Mouse (Mus musculus): ENCODE measurements around the gene Rilpl1. TPM values are rescaled to one million over a fixed set of nuclear protein-coding genes. Genes with fewer than 3 reads are reported as not detected.

The Rilpl1 gene
- polyA plus RNA-seq, 1 experiment from 2014 or later, result 2.4 TPM

DNA sequence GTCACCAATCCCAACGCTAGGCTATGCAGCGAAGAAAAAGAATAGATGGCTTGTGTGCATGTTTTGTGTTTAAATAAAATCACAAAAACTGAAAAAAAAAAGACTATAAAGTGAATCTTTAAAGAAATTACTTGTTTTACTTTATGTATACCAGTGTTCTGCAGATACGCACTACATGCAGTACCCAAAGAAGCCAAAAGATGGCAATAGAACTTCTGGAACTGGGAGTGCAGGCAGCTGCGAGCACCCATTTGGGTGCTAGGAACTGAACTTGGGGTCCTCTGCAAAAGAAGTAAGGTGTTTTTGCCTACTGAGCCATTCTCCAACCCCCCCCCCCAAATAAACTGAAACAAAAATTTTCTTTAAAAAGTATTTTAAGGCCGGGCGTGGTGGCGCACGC, 8.2 kb downstream of the Rilpl1 start:
- Histone ChIP-seq H3K4me3 (ENCODE audit: low read depth, low read length) (no peak overlapping the region), H3K9ac (replicated peaks) (no peak overlapping the region), H3K36me3 (replicated peaks; ENCODE audit: insufficient read depth, low read length) (no peaks in the 10 kb centered on the region), H3K4me1 (ENCODE audit: insufficient read depth) (no peaks in the 10 kb centered on the region), H3K4me2 (ENCODE audit: low read depth, low read length) (no peak overlapping the region), H3K27me3 (ENCODE audit: insufficient read depth, low read length) (no peaks in the 10 kb centered on the region), H3K9me3 (ENCODE audit: low read length) (no peaks in the 10 kb centered on the region), H3K27ac (ENCODE audit: low read depth) (no peak overlapping the region)
- no peak for ATAC-seq
- TF ChIP-seq EP300 (IDR thresholded peaks at IDR 0.05; ENCODE audit: low read depth) (no peak), CTCF (IDR thresholded peaks at IDR 0.05; ENCODE audit: low read depth) (peak; percentile 47; the same call in 1 of the 2 replicates)
- DNase-seq, result no peak
- WGBS (ENCODE audit: insufficient replicate concordance), result 91% methylated on average over 8 of the region's 8 CpGs

DNA sequence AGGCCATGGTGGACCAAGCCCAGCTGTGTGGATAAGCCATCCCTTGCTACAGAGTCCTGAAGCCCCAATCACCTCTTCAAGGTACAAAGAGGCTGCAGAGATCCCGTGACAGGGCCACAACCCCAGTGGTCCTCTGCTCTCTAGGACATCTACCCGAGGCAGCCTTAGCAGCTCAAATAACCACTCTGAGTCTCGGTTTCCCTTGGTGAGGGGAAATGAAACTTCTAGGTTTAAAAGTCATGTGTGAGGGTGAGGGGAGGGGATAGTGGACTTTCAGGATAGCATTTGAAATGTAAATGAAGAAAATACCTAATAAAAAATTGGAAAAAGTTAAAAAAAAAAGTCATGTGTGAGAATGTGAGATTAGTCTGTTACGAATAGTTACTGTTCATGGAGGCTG, 9.6 kb downstream of the Rilpl1 start:
- TF ChIP-seq EP300 (IDR thresholded peaks at IDR 0.05; ENCODE audit: low read depth), result no peak
- TF ChIP-seq CTCF (IDR thresholded peaks at IDR 0.05; ENCODE audit: low read depth), result no peak
- no peaks in the 10 kb centered on the region for H3K27me3 ChIP-seq (ENCODE audit: insufficient read depth, low read length)
- H3K27ac ChIP-seq (ENCODE audit: low read depth), result no peak overlapping the region
- H3K9ac ChIP-seq (replicated peaks), result no peak overlapping the region
- H3K36me3 ChIP-seq (replicated peaks; ENCODE audit: insufficient read depth, low read length), result no peaks in the 10 kb centered on the region
- no peaks in the 10 kb centered on the region for H3K9me3 ChIP-seq (ENCODE audit: low read length)
- no peak overlapping the region for H3K4me2 ChIP-seq (ENCODE audit: low read depth, low read length)
- no peak for DNase-seq
- no peaks in the 10 kb centered on the region for H3K4me1 ChIP-seq (ENCODE audit: insufficient read depth)
- ATAC-seq, result no peak
- no peak overlapping the region for H3K4me3 ChIP-seq (ENCODE audit: low read depth, low read length)
- WGBS (ENCODE audit: insufficient replicate concordance), result 72% methylated on average over 4 of the region's 4 CpGs

DNA sequence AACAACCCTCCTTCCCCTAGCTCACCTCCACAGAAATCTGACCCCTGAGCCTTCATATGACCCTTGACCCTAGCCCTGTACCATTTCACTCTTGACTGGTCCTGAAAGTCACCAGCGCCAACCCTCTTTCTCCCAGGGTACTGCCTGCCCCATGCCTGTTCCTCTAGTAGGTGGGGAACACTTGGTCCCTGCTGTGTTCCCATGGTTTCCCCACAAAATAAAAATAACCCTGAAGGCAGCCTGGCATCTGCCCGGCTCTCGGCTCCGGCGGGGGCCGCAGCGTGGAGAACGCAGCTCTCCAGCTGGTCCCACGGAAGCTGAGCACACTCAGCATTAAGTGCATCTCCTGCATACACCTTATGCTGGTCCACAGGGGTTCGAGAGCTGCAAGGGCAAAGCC, 12.5 kb downstream of the Rilpl1 start:
- no peaks in the 10 kb centered on the region for H3K27me3 ChIP-seq (ENCODE audit: insufficient read depth, low read length)
- no peak overlapping the region for H3K4me3 ChIP-seq (ENCODE audit: low read depth, low read length)
- H3K4me1 ChIP-seq (ENCODE audit: insufficient read depth), result no peaks in the 10 kb centered on the region
- no peak for DNase-seq
- no peak for TF ChIP-seq EP300 (IDR thresholded peaks at IDR 0.05; ENCODE audit: low read depth)
- TF ChIP-seq CTCF (IDR thresholded peaks at IDR 0.05; ENCODE audit: low read depth), result no peak
- H3K27ac ChIP-seq (ENCODE audit: low read depth), result no peak overlapping the region
- no peak for ATAC-seq
- no peak overlapping the region for H3K9ac ChIP-seq (replicated peaks)
- WGBS (ENCODE audit: insufficient replicate concordance), result 89% methylated on average over 10 of the region's 10 CpGs
- H3K4me2 ChIP-seq (ENCODE audit: low read depth, low read length), result no peak overlapping the region
- H3K36me3 ChIP-seq (replicated peaks; ENCODE audit: insufficient read depth, low read length), result 0 out of 2 replicates have a peak, but pooled peaks cover 6% of the 10 kb centered on the region
- H3K9me3 ChIP-seq (ENCODE audit: low read length), result no peaks in the 10 kb centered on the region

DNA sequence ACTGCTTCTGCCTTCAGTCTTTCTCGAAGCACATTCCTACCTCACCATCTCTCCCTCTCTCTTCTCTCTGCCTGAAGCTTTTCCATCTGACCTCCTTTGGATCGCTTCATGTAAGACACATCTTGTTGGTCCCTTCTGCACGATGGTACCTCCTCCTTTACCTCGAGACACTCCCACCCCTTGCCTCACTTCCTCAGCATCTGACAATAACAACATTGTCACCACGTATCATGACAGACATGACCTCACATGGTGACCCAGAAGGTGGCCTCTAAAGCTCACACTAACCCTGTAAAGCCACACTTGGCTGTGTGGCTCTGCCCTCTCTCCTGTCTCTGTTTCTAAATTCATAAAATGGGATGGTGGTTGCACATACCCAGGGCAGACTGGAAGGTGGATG, 15.4 kb downstream of the Rilpl1 start:
- ATAC-seq (no peak), DNase-seq (no peak)
- Histone ChIP-seq H3K36me3 (replicated peaks; ENCODE audit: insufficient read depth, low read length) (0 out of 2 replicates have a peak, but pooled peaks cover 6% of the 10 kb centered on the region), H3K27ac (ENCODE audit: low read depth) (no peak overlapping the region), H3K27me3 (ENCODE audit: insufficient read depth, low read length) (no peaks in the 10 kb centered on the region), H3K4me2 (ENCODE audit: low read depth, low read length) (no peak overlapping the region), H3K9ac (replicated peaks) (no peak overlapping the region), H3K4me1 (ENCODE audit: insufficient read depth) (no peaks in the 10 kb centered on the region), H3K9me3 (ENCODE audit: low read length) (no peaks in the 10 kb centered on the region), H3K4me3 (ENCODE audit: low read depth, low read length) (no peak overlapping the region)
- 64% methylated on average over 5 of the region's 5 CpGs for WGBS (ENCODE audit: insufficient replicate concordance)
- TF ChIP-seq CTCF (IDR thresholded peaks at IDR 0.05; ENCODE audit: low read depth) (no peak), EP300 (IDR thresholded peaks at IDR 0.05; ENCODE audit: low read depth) (no peak)

DNA sequence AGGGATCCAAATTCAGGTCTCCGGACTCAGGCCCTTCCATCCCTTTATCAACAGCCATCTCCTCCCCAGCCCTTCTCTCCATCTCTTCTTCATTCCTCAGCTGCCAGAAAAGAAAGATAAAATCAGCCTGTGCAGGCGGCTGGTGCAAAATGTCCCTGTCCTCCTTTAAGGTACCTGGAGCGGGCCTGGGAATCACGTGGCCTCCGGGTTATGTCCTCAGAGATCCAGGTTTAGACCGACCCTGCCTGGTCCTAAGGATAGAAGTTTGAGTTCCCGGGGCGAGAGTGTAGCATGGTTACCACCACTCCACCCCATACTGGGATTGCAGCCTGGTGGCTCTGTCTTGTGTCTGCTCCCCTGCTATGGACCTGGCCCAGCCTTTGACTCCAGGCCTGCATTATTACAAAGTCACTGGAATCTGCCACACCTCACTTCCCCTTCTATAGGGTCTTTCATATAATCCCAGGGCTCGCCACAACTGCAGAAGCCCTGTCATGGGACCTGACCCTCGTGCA, 20.6 kb downstream of the Rilpl1 start:
- ATAC-seq (no peak), DNase-seq (no peak)
- no peak overlapping the region for H3K4me3 ChIP-seq (ENCODE audit: low read depth, low read length)
- 80% methylated on average over 10 of the region's 10 CpGs for WGBS (ENCODE audit: insufficient replicate concordance)
- TF ChIP-seq CTCF (IDR thresholded peaks at IDR 0.05; ENCODE audit: low read depth), result no peak
- TF ChIP-seq EP300 (IDR thresholded peaks at IDR 0.05; ENCODE audit: low read depth), result no peak
- no peak overlapping the region for H3K27ac ChIP-seq (ENCODE audit: low read depth)
- no peaks in the 10 kb centered on the region for H3K4me1 ChIP-seq (ENCODE audit: insufficient read depth)
- no peak overlapping the region for H3K9ac ChIP-seq (replicated peaks)
- H3K36me3 ChIP-seq (replicated peaks; ENCODE audit: insufficient read depth, low read length), result 0 out of 2 replicates have a peak, but pooled peaks cover 6% of the 10 kb centered on the region
- no peaks in the 10 kb centered on the region for H3K27me3 ChIP-seq (ENCODE audit: insufficient read depth, low read length)
- no peak overlapping the region for H3K4me2 ChIP-seq (ENCODE audit: low read depth, low read length)
- H3K9me3 ChIP-seq (ENCODE audit: low read length), result no peaks in the 10 kb centered on the region

DNA sequence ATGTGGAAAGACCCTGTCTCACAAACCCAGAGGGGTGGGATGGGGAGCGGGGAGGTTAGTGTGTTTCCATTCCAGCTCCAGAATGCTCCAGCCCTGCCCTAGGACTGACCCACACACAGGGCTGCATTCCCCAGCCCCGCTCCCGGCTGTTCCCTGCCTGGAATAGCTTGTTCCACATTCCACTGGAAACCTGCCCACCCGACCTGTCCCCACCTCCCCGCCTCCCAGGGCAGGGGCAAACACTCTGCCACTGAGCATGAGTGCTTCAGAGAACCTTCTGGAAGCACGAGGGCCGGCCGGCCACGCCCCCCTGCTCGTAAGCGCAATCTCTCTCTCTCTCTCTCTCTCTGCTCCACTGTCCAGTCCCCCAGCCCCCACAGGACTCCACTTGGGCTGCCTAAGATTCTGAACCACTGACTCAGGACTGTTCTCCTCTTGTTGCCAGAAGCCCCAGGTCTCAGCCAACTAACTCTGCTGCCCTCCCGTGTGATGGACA, 21.4 kb downstream of the Rilpl1 start:
- H3K36me3 ChIP-seq (replicated peaks; ENCODE audit: insufficient read depth, low read length), result 0 out of 2 replicates have a peak, but pooled peaks cover 6% of the 10 kb centered on the region
- 0 out of 2 replicates have a peak overlapping the region, but pooled peaks have one; percentile 21 for H3K9ac ChIP-seq (replicated peaks)
- H3K27me3 ChIP-seq (ENCODE audit: insufficient read depth, low read length), result no peaks in the 10 kb centered on the region
- H3K27ac ChIP-seq (ENCODE audit: low read depth), result no peak overlapping the region
- no peak overlapping the region for H3K4me3 ChIP-seq (ENCODE audit: low read depth, low read length)
- no peak overlapping the region for H3K4me2 ChIP-seq (ENCODE audit: low read depth, low read length)
- no peaks in the 10 kb centered on the region for H3K4me1 ChIP-seq (ENCODE audit: insufficient read depth)
- TF ChIP-seq EP300 (IDR thresholded peaks at IDR 0.05; ENCODE audit: low read depth) (no peak), CTCF (IDR thresholded peaks at IDR 0.05; ENCODE audit: low read depth) (no peak)
- DNase-seq (no peak), ATAC-seq (no peak)
- WGBS (ENCODE audit: insufficient replicate concordance), result 60% methylated on average over 12 of the region's 12 CpGs
- no peaks in the 10 kb centered on the region for H3K9me3 ChIP-seq (ENCODE audit: low read length)
